Comparison of ENCODE assay signal across 10 mouse cellular contexts in genomic region chr1:36145050-36145449, GRCm38 (mm10).
DNase-seq lines count a peak whose midpoint lies in the region; ATAC-seq and TF ChIP-seq lines count a peak whose summit lies in the region.
"Had no signal": no experiment of that assay in that cellular context is flagged by ENCODE, and none has a peak within 500 bp of the region (broad histone marks: within the 10 kb centered on the region; RNA-seq: fewer than 3 reads in every experiment).

No protein-coding gene starts in this region.

- peak; percentile 32; the same call in 1 of the 2 replicates for TF ChIP-seq CTCF in cerebellum, adult 2 months (IDR thresholded peaks at IDR 0.05; ENCODE audit: borderline replicate concordance, insufficient read depth, low read depth, low read length)
- TF ChIP-seq CTCF in liver, adult 2 months (IDR thresholded peaks at IDR 0.05; ENCODE audit: low read depth, low read length) = peak; percentile 15; the same call in 1 of the 2 replicates

- WGBS in cerebellum, adult 2 months = 13% methylated on average over 1 of the region's 1 CpGs
- 24% methylated on average over 1 of the region's 1 CpGs for WGBS in liver, adult 2 months
- 33% methylated on average over 1 of the region's 1 CpGs for WGBS in liver, embryonic 12.5 days (ENCODE audit: insufficient replicate concordance)

- TF ChIP-seq POLR2A in cerebellum, adult 2 months (IDR thresholded peaks at IDR 0.05; ENCODE audit: borderline replicate concordance, insufficient read depth, low read length) = no peak
- no peak for TF ChIP-seq POLR2A in liver, adult 2 months (IDR thresholded peaks at IDR 0.05; ENCODE audit: extremely low read depth, insufficient read depth, low read length)

- no peak overlapping the region for H3K9ac ChIP-seq in liver, adult 2 months (ENCODE audit: low read depth, low read length)
- no peak overlapping the region for H3K9ac ChIP-seq in liver, embryonic 12.5 days
- H3K9ac ChIP-seq: embryonic facial prominence, embryonic 15.5 days; limb, embryonic 15.5 days had no signal

- DNase-seq in cerebellum, adult 2 months = peak; percentile 37 to 42
- DNase-seq in cerebellum, adult 9-11 months = no peak
- no peak for DNase-seq in liver, adult 2 months (ENCODE audit: extremely low read depth, low read depth, low spot score)
- peak; percentile 43 for DNase-seq in cerebellum, adult 9-10 months
- peak; percentile 44 for DNase-seq in layer of hippocampus, adult 9-11 months
- DNase-seq in right cerebral cortex, postnatal 25 days = peak; percentile 25
- no peak for DNase-seq in urinary bladder, postnatal 36 days (ENCODE audit: low spot score in 2 of 2)

- no peaks in the 10 kb centered on the region for H3K4me1 ChIP-seq in cerebellum, adult 2 months (ENCODE audit: control insufficient read depth, insufficient read depth, low read length)
- no peaks in the 10 kb centered on the region for H3K4me1 ChIP-seq in liver, adult 2 months (ENCODE audit: control insufficient read depth, insufficient read depth, low read length)
- no peaks in the 10 kb centered on the region for H3K4me1 ChIP-seq in liver, embryonic 12.5 days
- H3K4me1 ChIP-seq: embryonic facial prominence, embryonic 15.5 days; limb, embryonic 15.5 days had no signal

- peaks cover 50% of the 10 kb centered on the region for H3K36me3 ChIP-seq in liver, adult 2 months (ENCODE audit: control insufficient read depth, insufficient read depth, low read length)
- H3K36me3 ChIP-seq in liver, embryonic 12.5 days = peaks cover 90% of the 10 kb centered on the region

- no peaks in the 10 kb centered on the region for H3K9me3 ChIP-seq in liver, embryonic 12.5 days (replicated peaks)
- H3K9me3 ChIP-seq: embryonic facial prominence, embryonic 15.5 days; limb, embryonic 15.5 days had no signal

- no peak overlapping the region for H3K4me3 ChIP-seq in cerebellum, adult 2 months (replicated peaks; ENCODE audit: insufficient read depth, low read depth, low read length)
- H3K4me3 ChIP-seq in liver, adult 2 months (ENCODE audit: insufficient read depth, low read depth, low read length) = no peak overlapping the region
- H3K4me3 ChIP-seq in liver, embryonic 12.5 days = no peak overlapping the region
- H3K4me3 ChIP-seq: embryonic facial prominence, embryonic 15.5 days; limb, embryonic 15.5 days had no signal

- ATAC-seq in liver, embryonic 12.5 days = no peak

- no peaks in the 10 kb centered on the region for H3K79me2 ChIP-seq in liver, adult 2 months (ENCODE audit: control insufficient read depth, insufficient read depth, low read length)

- H3K27me3 ChIP-seq in cerebellum, adult 2 months (ENCODE audit: control insufficient read depth, insufficient read depth, low read length) = no peaks in the 10 kb centered on the region
- H3K27me3 ChIP-seq in liver, adult 2 months (ENCODE audit: control insufficient read depth, insufficient read depth, low read length) = no peaks in the 10 kb centered on the region
- no peaks in the 10 kb centered on the region for H3K27me3 ChIP-seq in liver, embryonic 12.5 days (replicated peaks)
- H3K27me3 ChIP-seq: embryonic facial prominence, embryonic 15.5 days; limb, embryonic 15.5 days had no signal

- no peak overlapping the region for H3K27ac ChIP-seq in cerebellum, adult 2 months (ENCODE audit: insufficient read depth, low read length)
- H3K27ac ChIP-seq in liver, adult 2 months (replicated peaks; ENCODE audit: insufficient read depth, low read depth, low read length) = no peak overlapping the region
- H3K27ac ChIP-seq in liver, embryonic 12.5 days = no peak overlapping the region
- H3K27ac ChIP-seq: embryonic facial prominence, embryonic 15.5 days; limb, embryonic 15.5 days had no signal

- no peak overlapping the region for H3K4me2 ChIP-seq in liver, embryonic 12.5 days
- H3K4me2 ChIP-seq: embryonic facial prominence, embryonic 15.5 days; limb, embryonic 15.5 days had no signal

Comparison
In these comparisons a context has a peak if more than half of its experiments do, and no peak if none do; other contexts are left out.
1. DNase-seq: peak in cerebellum, adult 2 months (2 of 2), cerebellum, adult 9-10 months (single experiment), layer of hippocampus, adult 9-11 months (single experiment) and right cerebral cortex, postnatal 25 days (single experiment); none in cerebellum, adult 9-11 months (single experiment), liver, adult 2 months (single experiment) and urinary bladder, postnatal 36 days (0 of 2).